Mouse (Mus musculus) forebrain, embryonic 11.5 days (tissue): ENCODE measurements around the gene Sds. TPM values are rescaled to one million over a fixed set of nuclear protein-coding genes. Genes with fewer than 3 reads are reported as not detected.

Experiments used
- ATAC-seq: fragments of 200-750 bp; cut with Nextera tagmentation; replicated peaks from 2 replicates; pipeline ENCODE4 v1.8.0; 2017; ENCODE audit warnings: moderate TSS enrichment; ENCODE audit not compliant: low FRiP score
- DNase-seq: peaks from one replicate; pipeline ENCODE4 v3.0.0-alpha.2; 2017; ENCODE audit warnings: low spot score
- H3K27ac ChIP-seq: fragments of 300-500 bp; sonication (generic); 2 replicates; pipeline ENCODE4 v1.5.1; 2014; ENCODE audit warnings: low read depth, low read length
- H3K27me3 ChIP-seq: fragments of 300-500 bp; sonication (generic); 2 replicates; pipeline ENCODE4 v1.6.1; 2014; ENCODE audit warnings: mild to moderate bottlenecking, low read length, mixed read lengths; ENCODE audit not compliant: control insufficient read depth, insufficient read depth
- H3K36me3 ChIP-seq: fragments of 300-500 bp; sonication (generic); 2 replicates; pipeline ENCODE4 v1.6.1; 2014; ENCODE audit warnings: mild to moderate bottlenecking, low read length, moderate library complexity, mixed read lengths; ENCODE audit not compliant: control insufficient read depth, insufficient read depth
- H3K4me1 ChIP-seq: fragments of 300-500 bp; sonication (generic); replicated peaks from 2 replicates; pipeline ENCODE4 v1.6.1; 2014; ENCODE audit warnings: low read length, mixed read lengths; ENCODE audit not compliant: control insufficient read depth, insufficient read depth
- H3K4me2 ChIP-seq: fragments of 300-500 bp; sonication (generic); 2 replicates; pipeline ENCODE4 v1.6.1; 2014; ENCODE audit warnings: low read depth, mild to moderate bottlenecking, low read length, moderate library complexity, mixed read lengths; ENCODE audit not compliant: severe bottlenecking
- H3K4me3 ChIP-seq: fragments of 300-500 bp; sonication (generic); 2 replicates; pipeline ENCODE4 v1.5.1; 2014; ENCODE audit warnings: low read depth, low read length
- H3K9ac ChIP-seq: fragments of 300-500 bp; sonication (generic); 2 replicates; pipeline ENCODE4 v1.6.1; 2014; ENCODE audit warnings: low read length
- H3K9me3 ChIP-seq: fragments of 300-500 bp; sonication (generic); 2 replicates; pipeline ENCODE4 v1.6.1; 2016; ENCODE audit warnings: low read length, mixed read lengths; ENCODE audit not compliant: control insufficient read depth
- WGBS: fragments of 180-500 bp; shearing (Covaris S2); extraction: QIAGEN DNeasy Blood & Tissue Kit; methylation state at CpG from one replicate; pipeline ENCODE4 v1.1.7; 2014; 5-methylcytosine and 5-hydroxymethylcytosine counted together
- polyA plus RNA-seq: library from polyadenylated mRNA; unstranded; fragments of >200 nt; fragmentation: Nextera tagmentation; extraction: Ambion mirVana; gene quantifications from 2 replicates; pipeline ENCODE4 v1.2.1, GENCODE M21; 2014

The Sds gene
- polyA plus RNA-seq, 1 experiment from 2014 or later: not detected

- H3K4me1 ChIP-seq: 0 out of 2 replicates have a peak, but pooled peaks cover 9% of the 10 kb centered on the region
- no peaks in the 10 kb centered on the region for H3K9me3 ChIP-seq
- H3K27me3 ChIP-seq: peaks cover 2% of the 10 kb centered on the region; the same call in 1 of the 2 replicates
- no peak for DNase-seq
- no peak for ATAC-seq
- H3K4me2 ChIP-seq: peak overlapping the region; percentile 60; the same call in 1 of the 2 replicates
- no peak overlapping the region for H3K9ac ChIP-seq
- WGBS: 40% methylated on average over 14 of the region's 14 CpGs
- H3K27ac ChIP-seq: no peak overlapping the region
- H3K36me3 ChIP-seq: no peaks in the 10 kb centered on the region
- peak overlapping the region; percentile 39 for H3K4me3 ChIP-seq
Observed at GRCm38 (mm10) chr5:120511643-120512220, 35.4 kb downstream of the Sds start.

DNA sequence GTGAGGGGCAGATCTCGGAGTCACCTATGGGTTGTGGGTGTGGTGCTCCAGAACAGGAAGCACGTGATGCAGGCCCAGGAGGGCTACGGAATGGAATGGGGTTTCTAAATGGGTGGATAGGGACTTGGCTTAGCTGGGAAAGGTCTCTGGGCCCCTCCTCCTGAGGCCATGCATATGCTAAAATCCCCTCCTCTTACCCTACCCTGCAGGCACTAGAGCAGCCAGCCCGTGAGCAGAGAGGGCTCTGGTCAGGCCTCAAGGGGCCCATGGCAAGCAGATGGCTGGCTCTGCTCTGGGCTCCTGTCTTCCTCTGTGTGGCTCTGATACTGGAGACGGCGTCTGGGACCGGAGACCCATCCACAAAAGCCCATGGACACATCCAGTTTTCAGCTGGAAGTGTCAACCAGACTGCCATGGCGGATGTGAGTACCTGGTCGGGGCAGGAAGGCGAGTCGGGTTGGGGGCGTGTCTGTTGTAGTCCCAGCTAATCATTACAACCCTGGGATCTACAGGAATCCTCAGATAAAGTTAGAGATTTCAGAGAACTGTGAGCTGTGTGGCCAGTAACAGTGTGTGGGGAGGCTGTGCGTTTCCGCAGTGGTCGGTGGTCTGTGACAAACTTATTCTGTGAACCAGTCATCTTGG is 36.7 kb downstream of the Sds start:
- WGBS: 44% methylated on average over 15 of the region's 15 CpGs
- no peak overlapping the region for H3K4me2 ChIP-seq
- peaks cover 2% of the 10 kb centered on the region; the same call in 1 of the 2 replicates for H3K27me3 ChIP-seq
- H3K27ac ChIP-seq: no peak overlapping the region
- H3K9ac ChIP-seq: no peak overlapping the region
- H3K9me3 ChIP-seq: no peaks in the 10 kb centered on the region
- ATAC-seq (no peak), DNase-seq (no peak)
- 0 out of 2 replicates have a peak, but pooled peaks cover 9% of the 10 kb centered on the region for H3K4me1 ChIP-seq
- H3K36me3 ChIP-seq: no peaks in the 10 kb centered on the region
- H3K4me3 ChIP-seq: no peak overlapping the region

GRCm38 (mm10) chr5:120514031-120514677 is 37.8 kb downstream of the Sds start:
- peaks cover 2% of the 10 kb centered on the region; the same call in 1 of the 2 replicates for H3K27me3 ChIP-seq
- no peak overlapping the region for H3K4me3 ChIP-seq
- WGBS: 94% methylated on average over 9 of the region's 9 CpGs
- H3K36me3 ChIP-seq: no peaks in the 10 kb centered on the region
- 0 out of 2 replicates have a peak, but pooled peaks cover 9% of the 10 kb centered on the region for H3K4me1 ChIP-seq
- DNase-seq (no peak), ATAC-seq (no peak)
- H3K4me2 ChIP-seq: no peak overlapping the region
- H3K27ac ChIP-seq: no peak overlapping the region
- H3K9ac ChIP-seq: no peak overlapping the region
- H3K9me3 ChIP-seq: no peaks in the 10 kb centered on the region

DNA sequence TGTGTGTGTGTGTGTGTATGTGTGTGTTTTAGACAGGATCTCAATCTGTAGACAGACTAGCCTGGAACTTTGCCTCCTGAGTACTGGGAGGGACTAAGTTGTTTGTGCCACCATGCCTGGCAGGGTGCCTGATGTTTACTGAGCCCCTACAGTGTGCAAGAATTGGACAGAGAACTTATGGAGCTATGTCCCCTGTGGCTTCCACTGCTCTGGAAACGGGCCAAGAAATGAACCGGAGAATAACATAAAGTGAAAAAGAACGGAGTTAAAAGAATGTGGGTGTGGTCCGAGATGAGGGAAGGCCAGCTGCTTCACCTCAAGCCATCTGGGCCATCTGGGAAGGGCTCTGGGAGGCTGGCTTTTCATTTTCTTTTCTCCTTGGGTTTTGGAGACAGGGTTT is 38.4 kb downstream of the Sds start:
- WGBS: 43% methylated on average over 4 of the region's 4 CpGs
- no peak overlapping the region for H3K27ac ChIP-seq
- ATAC-seq: no peak

GRCm38 (mm10) chr5:120515451-120515850 is 39.1 kb downstream of the Sds start:
- Histone ChIP-seq H3K36me3 (no peaks in the 10 kb centered on the region), H3K27ac (no peak overlapping the region)

More for the DNA sequence above, 38.4 kb downstream of the Sds start:
- H3K27me3 ChIP-seq: peaks cover 2% of the 10 kb centered on the region; the same call in 1 of the 2 replicates
- H3K4me2 ChIP-seq: no peak overlapping the region
- H3K4me1 ChIP-seq: 0 out of 2 replicates have a peak, but pooled peaks cover 9% of the 10 kb centered on the region
- H3K36me3 ChIP-seq: no peaks in the 10 kb centered on the region
- H3K9ac ChIP-seq: no peak overlapping the region; the same call in 1 of the 2 replicates
- no peak for DNase-seq
- H3K9me3 ChIP-seq: no peaks in the 10 kb centered on the region
- no peak overlapping the region for H3K4me3 ChIP-seq

DNA sequence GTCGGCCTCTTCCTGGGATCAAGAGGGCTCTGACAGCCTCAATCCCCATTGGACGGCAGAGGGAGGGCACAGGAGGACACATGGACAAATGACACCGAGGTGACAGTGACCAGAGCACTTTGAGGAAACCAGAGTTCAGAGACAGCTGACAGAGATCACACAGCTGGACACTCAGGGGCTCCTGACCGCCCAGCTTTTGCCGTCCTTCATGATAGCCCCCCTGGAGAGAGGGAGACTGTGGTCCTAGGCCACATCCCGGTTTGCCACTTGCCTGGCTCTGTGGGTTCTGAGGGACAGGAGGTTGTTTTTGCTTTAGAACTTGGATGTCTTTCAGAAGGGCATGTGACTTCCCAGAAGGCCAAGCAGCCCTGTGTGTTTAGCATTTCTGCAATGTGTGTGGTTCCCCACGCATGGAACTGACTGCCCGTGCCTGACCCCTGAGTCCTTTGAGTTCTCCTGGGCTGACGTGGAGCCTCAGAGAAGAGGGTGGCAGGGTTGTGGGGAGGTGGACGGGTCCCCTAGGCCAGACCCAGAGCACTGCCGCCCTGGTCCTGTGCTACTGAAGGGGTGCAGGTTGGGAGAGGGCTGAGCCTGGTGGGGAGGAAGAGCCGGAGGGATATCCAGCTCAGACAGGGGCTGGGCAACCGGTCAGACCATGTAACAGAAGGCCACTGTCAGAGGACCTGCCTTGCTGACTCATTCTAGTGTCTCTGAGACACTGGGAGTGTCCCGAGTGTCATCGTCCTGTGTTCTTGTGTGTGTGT is 40.1 kb downstream of the Sds start:
- ATAC-seq (no peak), DNase-seq (no peak)
- WGBS: 69% methylated on average over 15 of the region's 15 CpGs
- no peak overlapping the region for H3K4me3 ChIP-seq
- no peaks in the 10 kb centered on the region for H3K36me3 ChIP-seq
- no peak overlapping the region for H3K27ac ChIP-seq
- 0 out of 2 replicates have a peak, but pooled peaks cover 2% of the 10 kb centered on the region for H3K4me1 ChIP-seq
- no peak overlapping the region for H3K9ac ChIP-seq
- no peak overlapping the region for H3K4me2 ChIP-seq
- peaks cover 2% of the 10 kb centered on the region; the same call in 1 of the 2 replicates for H3K27me3 ChIP-seq
- H3K9me3 ChIP-seq: no peaks in the 10 kb centered on the region

More at GRCm38 (mm10) chr5:120515451-120515850, 39.1 kb downstream of the Sds start:
- no peaks in the 10 kb centered on the region for H3K9me3 ChIP-seq
- H3K4me1 ChIP-seq: 0 out of 2 replicates have a peak, but pooled peaks cover 5% of the 10 kb centered on the region
- peaks cover 2% of the 10 kb centered on the region; the same call in 1 of the 2 replicates for H3K27me3 ChIP-seq
- DNase-seq (no peak), ATAC-seq (no peak)
- 74% methylated on average over 7 of the region's 7 CpGs for WGBS
- H3K4me3 ChIP-seq: no peak overlapping the region
- no peak overlapping the region for H3K4me2 ChIP-seq
- no peak overlapping the region; the same call in 1 of the 2 replicates for H3K9ac ChIP-seq

- no peak overlapping the region for H3K4me3 ChIP-seq
- DNase-seq (no peak), ATAC-seq (no peak)
- WGBS: 61% methylated on average over 9 of the region's 9 CpGs
- 0 out of 2 replicates have a peak, but pooled peaks cover 2% of the 10 kb centered on the region for H3K4me1 ChIP-seq
- no peaks in the 10 kb centered on the region for H3K9me3 ChIP-seq
- H3K27me3 ChIP-seq: no peaks in the 10 kb centered on the region
- no peak overlapping the region for H3K9ac ChIP-seq
- H3K4me2 ChIP-seq: no peak overlapping the region
- H3K36me3 ChIP-seq: no peaks in the 10 kb centered on the region
- no peak overlapping the region for H3K27ac ChIP-seq
Observed at GRCm38 (mm10) chr5:120517552-120517951, 41.2 kb downstream of the Sds start.

DNA sequence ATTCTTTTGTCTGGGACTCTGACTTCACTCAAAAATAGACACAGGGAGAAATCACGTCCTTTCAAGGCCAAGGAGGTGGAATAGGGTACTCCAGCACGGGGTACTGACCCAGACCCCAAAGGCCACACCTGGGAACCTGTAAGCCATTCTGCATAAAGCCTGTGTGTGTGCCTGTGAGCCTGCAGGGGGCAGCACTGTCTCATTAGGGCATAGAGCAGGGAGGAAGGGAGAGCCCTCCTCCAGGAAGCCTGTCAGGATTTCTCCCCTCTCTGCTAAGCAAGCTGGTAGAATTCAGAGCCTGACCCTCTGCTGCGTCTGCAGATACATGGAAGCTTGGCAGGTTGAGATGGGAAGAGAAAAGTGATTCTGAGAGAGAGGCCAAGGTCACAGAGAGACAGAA is 46.3 kb downstream of the Sds start:
- Histone ChIP-seq H3K4me1 (no peaks in the 10 kb centered on the region), H3K36me3 (no peaks in the 10 kb centered on the region), H3K9me3 (no peaks in the 10 kb centered on the region), H3K27me3 (no peaks in the 10 kb centered on the region), H3K4me2 (no peak overlapping the region), H3K4me3 (no peak overlapping the region), H3K9ac (no peak overlapping the region), H3K27ac (no peak overlapping the region)
- DNase-seq: no peak
- no peak for ATAC-seq
- 87% methylated on average over 3 of the region's 3 CpGs for WGBS
